Mouse (Mus musculus): ENCODE measurements around the gene Stag3. TPM values are rescaled to one million over a fixed set of nuclear protein-coding genes. Genes with fewer than 3 reads are reported as not detected.

The Stag3 gene
- polyA plus RNA-seq, 1 experiment from 2014 or later = 3.2 TPM

- H3K4me2 ChIP-seq (ENCODE audit: low read depth, low read length) = no peak overlapping the region
- no peaks in the 10 kb centered on the region for H3K27me3 ChIP-seq (replicated peaks; ENCODE audit: control insufficient read depth, insufficient read depth, low read length)
- H3K4me3 ChIP-seq (ENCODE audit: low read length) = no peak overlapping the region
- WGBS = 92% methylated on average over 4 of the region's 4 CpGs
- H3K4me1 ChIP-seq (ENCODE audit: control insufficient read depth, insufficient read depth, low read length) = peaks cover 25% of the 10 kb centered on the region
- no peak overlapping the region for H3K9ac ChIP-seq (ENCODE audit: low read depth, low read length)
- ATAC-seq = no peak
- H3K9me3 ChIP-seq (ENCODE audit: control insufficient read depth, low read length) = no peaks in the 10 kb centered on the region
- H3K36me3 ChIP-seq (ENCODE audit: control insufficient read depth, insufficient read depth, low read length) = peaks cover 23% of the 10 kb centered on the region
- H3K27ac ChIP-seq (ENCODE audit: low read length) = no peak overlapping the region
Measured at GRCm38 (mm10) chr5:138257585-138257978, 22.5 kb upstream of the Stag3 start.

GRCm38 (mm10) chr5:138258078-138258477 lies 22.0 kb upstream of the Stag3 start:
- WGBS = 78% methylated on average over 3 of the region's 3 CpGs
- H3K4me2 ChIP-seq (ENCODE audit: low read depth, low read length) = no peak overlapping the region
- H3K9me3 ChIP-seq (ENCODE audit: control insufficient read depth, low read length) = no peaks in the 10 kb centered on the region
- ATAC-seq = no peak
- H3K27ac ChIP-seq (ENCODE audit: low read length) = no peak overlapping the region
- H3K27me3 ChIP-seq (replicated peaks; ENCODE audit: control insufficient read depth, insufficient read depth, low read length) = no peaks in the 10 kb centered on the region
- no peak overlapping the region for H3K9ac ChIP-seq (ENCODE audit: low read depth, low read length)
- peaks cover 23% of the 10 kb centered on the region for H3K36me3 ChIP-seq (ENCODE audit: control insufficient read depth, insufficient read depth, low read length)
- H3K4me1 ChIP-seq (ENCODE audit: control insufficient read depth, insufficient read depth, low read length) = peaks cover 30% of the 10 kb centered on the region
- no peak overlapping the region for H3K4me3 ChIP-seq (ENCODE audit: low read length)

- 78% methylated on average over 6 of the region's 6 CpGs for WGBS
- H3K9me3 ChIP-seq (ENCODE audit: control insufficient read depth, low read length) = no peaks in the 10 kb centered on the region
- H3K36me3 ChIP-seq (ENCODE audit: control insufficient read depth, insufficient read depth, low read length) = peaks cover 23% of the 10 kb centered on the region
- H3K9ac ChIP-seq (ENCODE audit: low read depth, low read length) = no peak overlapping the region; the same call in 1 of the 2 replicates
- no peak overlapping the region for H3K4me2 ChIP-seq (ENCODE audit: low read depth, low read length)
- H3K27ac ChIP-seq (ENCODE audit: low read length) = no peak overlapping the region
- peaks cover 30% of the 10 kb centered on the region for H3K4me1 ChIP-seq (ENCODE audit: control insufficient read depth, insufficient read depth, low read length)
- no peak for ATAC-seq
- H3K4me3 ChIP-seq (ENCODE audit: low read length) = no peak overlapping the region
- H3K27me3 ChIP-seq (replicated peaks; ENCODE audit: control insufficient read depth, insufficient read depth, low read length) = no peaks in the 10 kb centered on the region
Measured at GRCm38 (mm10) chr5:138258542-138258941, 21.5 kb upstream of the Stag3 start.

GRCm38 (mm10) chr5:138258993-138259392 lies 21.0 kb upstream of the Stag3 start:
- H3K9ac ChIP-seq (ENCODE audit: low read depth, low read length) = no peak overlapping the region; the same call in 1 of the 2 replicates
- no peak overlapping the region for H3K27ac ChIP-seq (ENCODE audit: low read length)
- H3K27me3 ChIP-seq (replicated peaks; ENCODE audit: control insufficient read depth, insufficient read depth, low read length) = no peaks in the 10 kb centered on the region
- no peak overlapping the region for H3K4me2 ChIP-seq (ENCODE audit: low read depth, low read length)
- no peak overlapping the region for H3K4me3 ChIP-seq (ENCODE audit: low read length)
- H3K36me3 ChIP-seq (ENCODE audit: control insufficient read depth, insufficient read depth, low read length) = peaks cover 23% of the 10 kb centered on the region
- WGBS = 53% methylated on average over 7 of the region's 7 CpGs
- peaks cover 30% of the 10 kb centered on the region for H3K4me1 ChIP-seq (ENCODE audit: control insufficient read depth, insufficient read depth, low read length)
- no peaks in the 10 kb centered on the region for H3K9me3 ChIP-seq (ENCODE audit: control insufficient read depth, low read length)
- no peak for ATAC-seq

GRCm38 (mm10) chr5:138260051-138260450 lies 20.0 kb upstream of the Stag3 start:
- H3K4me1 ChIP-seq (ENCODE audit: control insufficient read depth, insufficient read depth, low read length) = peaks cover 24% of the 10 kb centered on the region
- peaks cover 23% of the 10 kb centered on the region for H3K36me3 ChIP-seq (ENCODE audit: control insufficient read depth, insufficient read depth, low read length)
- no peak overlapping the region for H3K4me2 ChIP-seq (ENCODE audit: low read depth, low read length)
- no peak overlapping the region for H3K27ac ChIP-seq (ENCODE audit: low read length)
- 0 out of 2 replicates have a peak overlapping the region, but pooled peaks have one; percentile 24 for H3K9ac ChIP-seq (ENCODE audit: low read depth, low read length)
- 73% methylated on average over 10 of the region's 10 CpGs for WGBS
- H3K4me3 ChIP-seq (ENCODE audit: low read length) = no peak overlapping the region
- ATAC-seq = no peak
- no peaks in the 10 kb centered on the region for H3K27me3 ChIP-seq (replicated peaks; ENCODE audit: control insufficient read depth, insufficient read depth, low read length)
- no peaks in the 10 kb centered on the region for H3K9me3 ChIP-seq (ENCODE audit: control insufficient read depth, low read length)

GRCm38 (mm10) chr5:138260834-138261233 lies 19.2 kb upstream of the Stag3 start:
- no peak for ATAC-seq
- no peak overlapping the region for H3K4me3 ChIP-seq (ENCODE audit: low read length)
- no peaks in the 10 kb centered on the region for H3K9me3 ChIP-seq (ENCODE audit: control insufficient read depth, low read length)
- no peaks in the 10 kb centered on the region for H3K27me3 ChIP-seq (replicated peaks; ENCODE audit: control insufficient read depth, insufficient read depth, low read length)
- H3K4me2 ChIP-seq (ENCODE audit: low read depth, low read length) = no peak overlapping the region
- 74% methylated on average over 11 of the region's 11 CpGs for WGBS
- peaks cover 23% of the 10 kb centered on the region for H3K36me3 ChIP-seq (ENCODE audit: control insufficient read depth, insufficient read depth, low read length)
- 0 out of 2 replicates have a peak overlapping the region, but pooled peaks have one; percentile 24 for H3K9ac ChIP-seq (ENCODE audit: low read depth, low read length)
- H3K4me1 ChIP-seq (ENCODE audit: control insufficient read depth, insufficient read depth, low read length) = peaks cover 24% of the 10 kb centered on the region
- H3K27ac ChIP-seq (ENCODE audit: low read length) = no peak overlapping the region

- peaks cover 19% of the 10 kb centered on the region for H3K4me1 ChIP-seq (ENCODE audit: control insufficient read depth, insufficient read depth, low read length)
- H3K27me3 ChIP-seq (replicated peaks; ENCODE audit: control insufficient read depth, insufficient read depth, low read length) = no peaks in the 10 kb centered on the region
- no peaks in the 10 kb centered on the region for H3K9me3 ChIP-seq (ENCODE audit: control insufficient read depth, low read length)
- H3K4me3 ChIP-seq (ENCODE audit: low read length) = no peak overlapping the region
- H3K27ac ChIP-seq (ENCODE audit: low read length) = no peak overlapping the region
- ATAC-seq = no peak
- H3K36me3 ChIP-seq (ENCODE audit: control insufficient read depth, insufficient read depth, low read length) = peaks cover 23% of the 10 kb centered on the region
- 68% methylated on average over 4 of the region's 4 CpGs for WGBS
- no peak overlapping the region for H3K9ac ChIP-seq (ENCODE audit: low read depth, low read length)
- 0 out of 2 replicates have a peak overlapping the region, but pooled peaks have one; percentile 99 for H3K4me2 ChIP-seq (ENCODE audit: low read depth, low read length)
Measured at GRCm38 (mm10) chr5:138262001-138262400, 18.0 kb upstream of the Stag3 start.

GRCm38 (mm10) chr5:138262582-138263240 lies 17.3 kb upstream of the Stag3 start:
- Histone ChIP-seq H3K9me3 (ENCODE audit: control insufficient read depth, low read length) (no peaks in the 10 kb centered on the region), H3K36me3 (ENCODE audit: control insufficient read depth, insufficient read depth, low read length) (peaks cover 23% of the 10 kb centered on the region), H3K9ac (ENCODE audit: low read depth, low read length) (peak overlapping the region; percentile 89), H3K4me3 (ENCODE audit: low read length) (peak overlapping the region; percentile 86), H3K4me2 (ENCODE audit: low read depth, low read length) (peak overlapping the region; percentile 99), H3K27ac (ENCODE audit: low read length) (no peak overlapping the region), H3K27me3 (replicated peaks; ENCODE audit: control insufficient read depth, insufficient read depth, low read length) (no peaks in the 10 kb centered on the region), H3K4me1 (ENCODE audit: control insufficient read depth, insufficient read depth, low read length) (peaks cover 19% of the 10 kb centered on the region)
- WGBS = 63% methylated on average over 18 of the region's 18 CpGs
- ATAC-seq = no peak

GRCm38 (mm10) chr5:138263260-138264206 lies 16.5 kb upstream of the Stag3 start, which contains the start of gene BC037034:
TSS of gene BC037034 (minus strand) at chr5:138264033.
- Histone ChIP-seq H3K4me3 (ENCODE audit: low read length) (peak within 1 kb of the TSS; percentile 86), H3K4me1 (ENCODE audit: control insufficient read depth, insufficient read depth, low read length) (peaks cover 19% of the 10 kb centered on the region), H3K4me2 (ENCODE audit: low read depth, low read length) (peak within 1 kb of the TSS; percentile 99), H3K9ac (ENCODE audit: low read depth, low read length) (peak within 1 kb of the TSS; percentile 89), H3K27me3 (replicated peaks; ENCODE audit: control insufficient read depth, insufficient read depth, low read length) (no peaks in the 10 kb centered on the region), H3K36me3 (ENCODE audit: control insufficient read depth, insufficient read depth, low read length) (peaks cover 22% of the 10 kb centered on the region), H3K9me3 (ENCODE audit: control insufficient read depth, low read length) (no peaks in the 10 kb centered on the region), H3K27ac (ENCODE audit: low read length) (peak within 1 kb of the TSS; percentile 80)
- ATAC-seq = peak; percentile 92
- WGBS = under 1% methylated on average over 71 of the region's 71 CpGs

Measured in intestine, embryonic 16.5 days (tissue).